Mouse (Mus musculus) forebrain, embryonic 10.5 days (tissue): ENCODE data around the gene Sdr39u1. TPM values are rescaled to one million over a fixed set of nuclear protein-coding genes. Genes with fewer than 3 reads are reported as not detected.

Experiments
- DNase-seq: peaks from one replicate; pipeline ENCODE4 v3.0.0-alpha.2; 2017; ENCODE audit warnings: low spot score; ENCODE audit errors: extremely low spot score
- H3K27ac ChIP-seq: fragments of 300-500 bp; sonication (generic); 2 replicates; pipeline ENCODE4 v1.5.1; 2016; ENCODE audit warnings: mild to moderate bottlenecking
- H3K27me3 ChIP-seq: fragments of 300-500 bp; sonication (generic); 2 replicates; pipeline ENCODE4 v1.6.1; 2016; ENCODE audit warnings: mild to moderate bottlenecking; ENCODE audit not compliant: poor library complexity, severe bottlenecking
- H3K36me3 ChIP-seq: fragments of 300-500 bp; sonication (generic); replicated peaks from 2 replicates; pipeline ENCODE4 v1.6.1; 2016; ENCODE audit warnings: mild to moderate bottlenecking, moderate library complexity
- H3K4me1 ChIP-seq: fragments of 300-500 bp; sonication (generic); 2 replicates; pipeline ENCODE4 v1.6.1; 2016
- H3K4me3 ChIP-seq: fragments of 300-500 bp; sonication (generic); 2 replicates; pipeline ENCODE4 v1.5.1; 2016; ENCODE audit warnings: mild to moderate bottlenecking, moderate library complexity
- H3K9me3 ChIP-seq: fragments of 300-500 bp; sonication (generic); 2 replicates; pipeline ENCODE4 v1.6.1; 2016; ENCODE audit warnings: mild to moderate bottlenecking, moderate library complexity
- whole genome bisulfite sequencing: fragments of 180-500 bp; shearing (Covaris S2); methylation state at CpG from one replicate; pipeline ENCODE4 v1.1.7; 2016; 5-methylcytosine and 5-hydroxymethylcytosine counted together
- polyA plus RNA-seq: library from polyadenylated mRNA; unstranded; fragments of >200 nt; fragmentation: Nextera tagmentation; extraction: Ambion mirVana; gene quantifications from 2 replicates; pipeline ENCODE4 v1.2.1, GENCODE M21; 2016

Gene Sdr39u1
- 41.9 and 48.9 TPM in 2 replicates for polyA plus RNA-seq

DNA sequence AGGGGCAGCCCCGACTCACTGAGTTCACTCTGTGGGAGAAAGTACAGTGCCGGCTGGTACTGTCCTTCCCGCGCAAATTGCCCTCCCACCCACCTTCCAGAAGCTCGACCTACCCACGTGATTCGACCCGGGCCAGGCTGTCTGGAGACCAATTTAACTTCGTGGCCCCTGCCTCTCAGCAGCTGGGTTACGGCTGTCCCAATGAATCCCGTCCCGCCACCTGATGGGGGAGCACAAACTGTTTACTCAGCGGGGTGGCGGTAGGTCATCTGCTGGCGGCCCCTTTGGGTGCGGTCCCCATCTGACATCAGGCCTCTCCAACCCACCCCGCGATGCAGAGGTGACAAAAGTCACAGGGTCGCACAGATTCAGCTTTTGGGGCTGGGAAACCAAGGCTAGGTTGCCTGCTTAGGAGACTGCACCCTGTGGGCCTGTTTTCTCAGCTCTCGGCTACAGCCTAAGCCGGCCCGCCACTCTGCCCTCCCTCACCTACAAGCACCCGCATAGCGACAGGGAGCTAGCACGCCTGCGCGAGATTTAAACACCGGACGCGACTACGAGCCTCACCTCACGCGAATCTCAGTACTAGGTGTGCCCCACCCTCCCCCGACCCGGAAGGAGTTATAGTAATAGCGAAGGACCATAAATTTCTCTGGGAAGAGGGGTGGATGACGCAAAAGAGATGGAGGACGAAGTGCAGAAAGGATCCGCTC lies at the start of gene Sdr39u1:
Gene Sdr39u1 (minus strand): TSS at position 593 of the 713 bp plus-strand sequence.
- Histone ChIP-seq H3K9me3 (no peaks in the 10 kb centered on the region), H3K36me3 (peaks cover 35% of the 10 kb centered on the region), H3K27ac (peak within 1 kb of the TSS; percentile 86), H3K27me3 (no peaks in the 10 kb centered on the region), H3K4me1 (peaks cover 26% of the 10 kb centered on the region), H3K4me3 (peak within 1 kb of the TSS; percentile 62)
- WGBS: 3% methylated on average over 39 of the region's 39 CpGs
- peak; percentile 83 for DNase-seq

- Histone ChIP-seq H3K36me3 (no peaks in the 10 kb centered on the region), H3K27me3 (no peaks in the 10 kb centered on the region), H3K4me3 (no peak overlapping the region), H3K9me3 (no peaks in the 10 kb centered on the region), H3K27ac (no peak overlapping the region), H3K4me1 (no peaks in the 10 kb centered on the region)
- WGBS: 91% methylated on average over 2 of the region's 2 CpGs
- DNase-seq: no peak
These were observed 46.3 kb upstream of the Sdr39u1 start for GRCm38 (mm10) chr14:55946269-55946969.

GRCm38 (mm10) chr14:55944575-55944974 lies 44.5 kb upstream of the Sdr39u1 start, which contains the start of gene Cma1:
Cma1 (minus strand) TSS chr14:55944675.
- Histone ChIP-seq H3K27ac (no peak within 1 kb of the TSS), H3K9me3 (no peaks in the 10 kb centered on the region), H3K36me3 (no peaks in the 10 kb centered on the region), H3K4me3 (no peak within 1 kb of the TSS), H3K4me1 (no peaks in the 10 kb centered on the region), H3K27me3 (no peaks in the 10 kb centered on the region)
- 87% methylated on average over 4 of the region's 4 CpGs for WGBS
- DNase-seq: no peak

DNA sequence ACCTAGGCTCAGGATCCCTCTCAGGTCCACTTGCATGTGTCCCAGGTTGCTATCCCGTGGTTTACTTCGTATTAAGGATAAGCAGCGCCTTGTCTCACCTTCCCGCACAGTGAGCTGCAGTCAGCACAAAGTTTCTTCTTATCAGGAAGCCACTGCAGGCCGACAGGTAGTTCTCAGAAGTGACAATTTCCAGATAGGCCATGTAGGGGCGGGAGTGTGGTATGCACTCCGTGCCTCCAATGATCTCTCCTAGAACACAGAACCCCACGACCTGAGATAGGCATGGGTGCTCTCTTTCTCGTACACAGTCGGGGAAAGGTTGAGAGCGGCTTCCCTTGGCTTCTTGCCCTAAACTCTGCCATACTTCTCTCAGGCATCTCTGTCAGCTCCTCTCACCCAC lies 43.5 kb upstream of the Sdr39u1 start:
- no peaks in the 10 kb centered on the region for H3K4me1 ChIP-seq
- WGBS: 89% methylated on average over 11 of the region's 11 CpGs
- no peaks in the 10 kb centered on the region for H3K27me3 ChIP-seq
- DNase-seq: no peak
- H3K27ac ChIP-seq: no peak overlapping the region
- H3K36me3 ChIP-seq: no peaks in the 10 kb centered on the region
- H3K4me3 ChIP-seq: no peak overlapping the region
- H3K9me3 ChIP-seq: no peaks in the 10 kb centered on the region

GRCm38 (mm10) chr14:55940070-55940800 lies 40.1 kb upstream of the Sdr39u1 start:
- no peaks in the 10 kb centered on the region for H3K9me3 ChIP-seq
- 62% methylated on average over 7 of the region's 7 CpGs for WGBS
- H3K4me3 ChIP-seq: no peak overlapping the region
- no peaks in the 10 kb centered on the region for H3K36me3 ChIP-seq
- H3K27me3 ChIP-seq: no peaks in the 10 kb centered on the region
- no peak overlapping the region for H3K27ac ChIP-seq
- no peak for DNase-seq
- no peaks in the 10 kb centered on the region for H3K4me1 ChIP-seq

- H3K9me3 ChIP-seq: no peaks in the 10 kb centered on the region
- no peaks in the 10 kb centered on the region for H3K36me3 ChIP-seq
- H3K4me3 ChIP-seq: no peak overlapping the region
- WGBS: 68% methylated on average over 7 of the region's 7 CpGs
- H3K4me1 ChIP-seq: 0 out of 2 replicates have a peak, but pooled peaks cover 3% of the 10 kb centered on the region
- H3K27ac ChIP-seq: no peak overlapping the region
- no peaks in the 10 kb centered on the region for H3K27me3 ChIP-seq
- no peak for DNase-seq
These were observed 33.5 kb upstream of the Sdr39u1 start for GRCm38 (mm10) chr14:55933586-55933985.

GRCm38 (mm10) chr14:55929263-55929997 lies 29.3 kb upstream of the Sdr39u1 start:
- no peak overlapping the region for H3K4me3 ChIP-seq
- H3K27me3 ChIP-seq: no peaks in the 10 kb centered on the region
- WGBS: 74% methylated on average over 12 of the region's 12 CpGs
- no peaks in the 10 kb centered on the region for H3K9me3 ChIP-seq
- H3K36me3 ChIP-seq: no peaks in the 10 kb centered on the region
- no peak overlapping the region for H3K27ac ChIP-seq
- 0 out of 2 replicates have a peak, but pooled peaks cover 3% of the 10 kb centered on the region for H3K4me1 ChIP-seq
- no peak for DNase-seq

DNA sequence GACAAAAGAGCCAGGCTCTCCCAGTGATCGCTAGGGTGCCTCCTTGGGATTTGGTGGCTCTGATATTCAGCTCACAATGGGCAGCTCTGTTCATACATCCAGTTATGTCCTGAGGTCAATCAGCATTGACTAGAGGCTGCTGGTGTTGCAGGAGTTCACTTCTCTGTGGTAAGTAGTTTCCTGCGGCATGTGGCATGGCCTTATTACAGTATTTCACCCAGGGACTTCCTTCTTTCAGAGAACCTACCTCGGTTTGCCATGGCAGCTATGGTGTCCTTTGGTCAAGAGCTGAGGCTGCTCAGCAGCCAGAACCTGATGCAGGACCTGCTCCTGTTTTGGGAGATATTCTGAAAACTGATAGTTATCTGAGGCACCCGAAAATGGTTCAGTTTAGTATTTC lies 26.8 kb upstream of the Sdr39u1 start:
- no peaks in the 10 kb centered on the region for H3K9me3 ChIP-seq
- H3K27ac ChIP-seq: no peak overlapping the region
- H3K27me3 ChIP-seq: no peaks in the 10 kb centered on the region
- 82% methylated on average over 4 of the region's 4 CpGs for WGBS
- no peaks in the 10 kb centered on the region for H3K36me3 ChIP-seq
- no peaks in the 10 kb centered on the region for H3K4me1 ChIP-seq
- DNase-seq: no peak
- H3K4me3 ChIP-seq: no peak overlapping the region

GRCm38 (mm10) chr14:55922475-55923232 lies 22.6 kb upstream of the Sdr39u1 start:
- Histone ChIP-seq H3K4me1 (peaks cover 14% of the 10 kb centered on the region), H3K9me3 (no peaks in the 10 kb centered on the region), H3K4me3 (no peak overlapping the region), H3K27me3 (no peaks in the 10 kb centered on the region), H3K27ac (no peak overlapping the region), H3K36me3 (no peaks in the 10 kb centered on the region)
- WGBS: 85% methylated on average over 7 of the region's 7 CpGs
- DNase-seq: no peak

GRCm38 (mm10) chr14:55918240-55919082 lies 18.4 kb upstream of the Sdr39u1 start:
- Histone ChIP-seq H3K9me3 (no peaks in the 10 kb centered on the region; the same call in 1 of the 2 replicates), H3K36me3 (no peaks in the 10 kb centered on the region), H3K4me1 (peaks cover 17% of the 10 kb centered on the region), H3K27me3 (no peaks in the 10 kb centered on the region), H3K27ac (peak overlapping the region; percentile 45; the same call in 1 of the 2 replicates), H3K4me3 (no peak overlapping the region)
- DNase-seq: peak; percentile 77
- 40% methylated on average over 14 of the region's 14 CpGs for WGBS

- no peak overlapping the region for H3K4me3 ChIP-seq
- 67% methylated on average over 4 of the region's 4 CpGs for WGBS
- no peaks in the 10 kb centered on the region for H3K36me3 ChIP-seq
- no peaks in the 10 kb centered on the region; the same call in 1 of the 2 replicates for H3K9me3 ChIP-seq
- no peak overlapping the region for H3K27ac ChIP-seq
- DNase-seq: no peak
- H3K27me3 ChIP-seq: no peaks in the 10 kb centered on the region
- 0 out of 2 replicates have a peak, but pooled peaks cover 5% of the 10 kb centered on the region for H3K4me1 ChIP-seq
These were observed 13.3 kb upstream of the Sdr39u1 start for GRCm38 (mm10) chr14:55913406-55913805.
